ENCODE assay signal across 9 mouse cellular contexts in genomic region chr6:136938331-136939126, GRCm38 (mm10). TPM values are rescaled to one million over a fixed set of nuclear protein-coding genes. Genes with fewer than 3 reads are reported as not detected.
A peak's percentile ranks its signal among the peaks of the same experiment; 100 is the strongest.
DNase-seq lines count a peak whose midpoint lies in the region; ATAC-seq and TF ChIP-seq lines count a peak whose summit lies in the region.
"Had no signal": no experiment of that assay in that cellular context is flagged by ENCODE, and none has a peak within 500 bp of the region (broad histone marks: within the 10 kb centered on the region; RNA-seq: fewer than 3 reads in every experiment).

No protein-coding gene starts in this region.

- peaks cover 12% of the 10 kb centered on the region for H3K4me1 ChIP-seq in heart, postnatal 0 days (ENCODE audit: control insufficient read depth, insufficient read depth)
- H3K4me1 ChIP-seq in forebrain, embryonic 15.5 days = 0 out of 2 replicates have a peak, but pooled peaks cover 10% of the 10 kb centered on the region

- no peaks in the 10 kb centered on the region for H3K27me3 ChIP-seq in heart, postnatal 0 days (ENCODE audit: control insufficient read depth, insufficient read depth, low read length)
- H3K27me3 ChIP-seq in forebrain, embryonic 15.5 days = no peaks in the 10 kb centered on the region

- peak overlapping the region; percentile 21; the same call in 1 of the 2 replicates for H3K27ac ChIP-seq in layer of hippocampus, adult 2 months
- H3K27ac ChIP-seq in heart, postnatal 0 days (ENCODE audit: low read depth) = peak overlapping the region; percentile 66
- no peak overlapping the region for H3K27ac ChIP-seq in forebrain, embryonic 15.5 days (replicated peaks)

- no peak for TF ChIP-seq EP300 in heart, postnatal 0 days (IDR thresholded peaks at IDR 0.05; ENCODE audit: low read depth)

- DNase-seq in layer of hippocampus, adult 2 months (ENCODE audit: low spot score in 2 of 2) = no peak
- no peak for DNase-seq in layer of hippocampus, adult 18-20 months (ENCODE audit: low spot score in 2 of 2)
- peak; percentile 50 for DNase-seq in ZHBTc4 (ENCODE audit: low read depth, low spot score)
- DNase-seq in heart, postnatal 0 days (ENCODE audit: low spot score) = peak; percentile 55
- peak; percentile 60 to 73 for DNase-seq in natural killer cell, adult 2 months (ENCODE audit: low spot score in 2 of 2)
- no peak for DNase-seq in cerebellum, postnatal 14 days
- no peak for DNase-seq in left cerebral cortex, adult 11 months (ENCODE audit: low spot score)

- peak overlapping the region; percentile 46 for H3K4me2 ChIP-seq in heart, postnatal 0 days (ENCODE audit: low read depth, low read length)
- H3K4me2 ChIP-seq in forebrain, embryonic 15.5 days (replicated peaks) = no peak overlapping the region

- H3K4me3 ChIP-seq in layer of hippocampus, adult 2 months = no peak overlapping the region
- no peak overlapping the region for H3K4me3 ChIP-seq in heart, postnatal 0 days (ENCODE audit: low read depth, low read length)
- H3K4me3 ChIP-seq in forebrain, embryonic 15.5 days = no peak overlapping the region

- H3K9ac ChIP-seq in heart, postnatal 0 days (replicated peaks; ENCODE audit: low read depth, low read length) = no peak overlapping the region; the same call in 1 of the 2 replicates
- H3K9ac ChIP-seq in forebrain, embryonic 15.5 days (replicated peaks) = no peak overlapping the region

- peak; percentile 47; the same call in 1 of the 2 replicates for ATAC-seq in heart, postnatal 0 days (ENCODE audit: insufficient read depth, low read depth)
- no peak for ATAC-seq in forebrain, embryonic 15.5 days (replicated peaks)

- H3K9me3 ChIP-seq in heart, postnatal 0 days (replicated peaks; ENCODE audit: control insufficient read depth, low read length) = no peaks in the 10 kb centered on the region
- H3K9me3 ChIP-seq in forebrain, embryonic 15.5 days = no peaks in the 10 kb centered on the region

- H3K36me3 ChIP-seq in heart, postnatal 0 days (replicated peaks; ENCODE audit: control insufficient read depth, insufficient read depth, low read length) = no peaks in the 10 kb centered on the region
- no peaks in the 10 kb centered on the region for H3K36me3 ChIP-seq in forebrain, embryonic 15.5 days

- 56% methylated on average over 18 of the region's 18 CpGs for WGBS in heart, postnatal 0 days
- 85% methylated on average over 18 of the region's 18 CpGs for WGBS in forebrain, embryonic 15.5 days

- TF ChIP-seq CTCF in layer of hippocampus, adult 2 months (conservative IDR thresholded peaks at IDR 0.05) = no peak
- no peak for TF ChIP-seq CTCF in heart, postnatal 0 days (IDR thresholded peaks at IDR 0.05; ENCODE audit: low read depth)

RNA-seq across cellular contexts. Expression of gene Arhgdib, which starts 3.2 kb away (rescaled TPM):
- 1 to 10 TPM; 8.5 to 9.4 TPM for total RNA-seq in layer of hippocampus, adult 2 months (2021)
- total RNA-seq in layer of hippocampus, adult 18-20 months (2021) = 10 to 100 TPM; 10.4 to 11.7 TPM
- total RNA-seq in heart, postnatal 0 days (2014; rRNA removed; ENCODE audit: low replicate concordance) = 42.2 and 45.9 TPM in 2 replicates
- 56.7 and 58.8 TPM in 2 replicates for polyA plus RNA-seq in heart, postnatal 0 days (2015; fragmentation: Nextera tagmentation; extraction: Ambion mirVana)
- polyA plus RNA-seq in forebrain, embryonic 15.5 days (2015; fragmentation: Nextera tagmentation; extraction: Ambion mirVana) = 16.8 and 17.1 TPM in 2 replicates

RNA-seq across cellular contexts. Expression of gene Pde6h, which starts 14.9 kb away (rescaled TPM):
- total RNA-seq in layer of hippocampus, adult 2 months (2021) = under 1 TPM; 0.44 to 0.61 TPM
- total RNA-seq in layer of hippocampus, adult 18-20 months (2021) = 1 to 10 TPM in 1 of 2 experiments, under 1 TPM in 1; 0.43 to 3.1 TPM
- 0.19 TPM in 1 of 2 replicates, not detected in the other for total RNA-seq in heart, postnatal 0 days (2014; rRNA removed; ENCODE audit: low replicate concordance)
- 0.04 and 0.25 TPM in 2 replicates for polyA plus RNA-seq in heart, postnatal 0 days (2015; fragmentation: Nextera tagmentation; extraction: Ambion mirVana)
- not detected in 2 replicates for polyA plus RNA-seq in forebrain, embryonic 15.5 days (2015; fragmentation: Nextera tagmentation; extraction: Ambion mirVana)
- total RNA-seq: hematopoietic stem cell, adult 5-6 weeks had no signal

RNA-seq across cellular contexts. Expression of gene Erp27, which starts 16.5 kb away (rescaled TPM):
- total RNA-seq in layer of hippocampus, adult 2 months (2021) = under 1 TPM; 0.26 to 0.52 TPM
- under 1 TPM; 0.58 to 0.87 TPM for total RNA-seq in layer of hippocampus, adult 18-20 months (2021)
- 1.7 TPM in 1 of 2 replicates, not detected in the other for total RNA-seq in heart, postnatal 0 days (2014; rRNA removed; ENCODE audit: low replicate concordance)
- polyA plus RNA-seq in heart, postnatal 0 days (2015; fragmentation: Nextera tagmentation; extraction: Ambion mirVana) = 0.75 and 0.83 TPM in 2 replicates
- 0.18 and 0.66 TPM in 2 replicates for polyA plus RNA-seq in forebrain, embryonic 15.5 days (2015; fragmentation: Nextera tagmentation; extraction: Ambion mirVana)
- total RNA-seq: hematopoietic stem cell, adult 5-6 weeks had no signal

Comparison
In these comparisons a context has a peak if more than half of its experiments do, and no peak if none do; other contexts are left out.
1. DNase-seq: peak in ZHBTc4 (single experiment), heart, postnatal 0 days (single experiment) and natural killer cell, adult 2 months (2 of 2); none in layer of hippocampus, adult 2 months (0 of 2), layer of hippocampus, adult 18-20 months (0 of 2), cerebellum, postnatal 14 days (0 of 2) and left cerebral cortex, adult 11 months (single experiment).